Mouse (Mus musculus): ENCODE results near the gene Hist1h3c. TPM values are rescaled to one million over a fixed set of nuclear protein-coding genes. Genes with fewer than 3 reads are reported as not detected.

The Hist1h3c gene
- polyA plus RNA-seq, 1 experiment = 7.0 TPM

DNA sequence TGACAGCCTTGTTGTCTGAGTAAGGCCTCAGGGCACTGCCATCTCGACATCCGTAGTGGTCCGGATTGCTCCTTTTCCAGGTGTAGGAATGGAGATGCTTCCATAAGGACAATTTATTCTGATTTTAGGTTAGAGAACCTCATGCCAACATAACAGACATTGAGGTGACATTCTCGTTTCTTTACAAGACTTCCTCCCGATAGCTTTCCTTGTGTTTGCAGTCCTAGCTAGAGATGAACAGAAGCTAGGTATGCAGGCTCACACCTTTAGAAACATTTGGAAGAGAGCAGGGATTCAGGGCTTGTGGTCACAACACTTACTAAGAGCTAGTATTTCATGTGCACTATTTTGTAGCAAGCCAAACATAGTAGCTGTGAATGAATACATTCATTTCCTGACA lies 2.2 kb downstream of the Hist1h3c start:
- Histone ChIP-seq H3K4me3 (replicated peaks) (peak overlapping the region; percentile 68), H3K36me3 (ENCODE audit: control insufficient read depth) (peaks cover 5% of the 10 kb centered on the region), H3K9me3 (ENCODE audit: control insufficient read depth, low read length) (no peaks in the 10 kb centered on the region), H3K4me1 (ENCODE audit: control insufficient read depth) (peaks cover 50% of the 10 kb centered on the region), H3K27me3 (ENCODE audit: control insufficient read depth) (no peaks in the 10 kb centered on the region)
- TF ChIP-seq GATA1 (IDR thresholded peaks at IDR 0.05; ENCODE audit: low read length) (no peak), TAL1 (IDR thresholded peaks at IDR 0.05; ENCODE audit: low read length) (no peak)

DNA sequence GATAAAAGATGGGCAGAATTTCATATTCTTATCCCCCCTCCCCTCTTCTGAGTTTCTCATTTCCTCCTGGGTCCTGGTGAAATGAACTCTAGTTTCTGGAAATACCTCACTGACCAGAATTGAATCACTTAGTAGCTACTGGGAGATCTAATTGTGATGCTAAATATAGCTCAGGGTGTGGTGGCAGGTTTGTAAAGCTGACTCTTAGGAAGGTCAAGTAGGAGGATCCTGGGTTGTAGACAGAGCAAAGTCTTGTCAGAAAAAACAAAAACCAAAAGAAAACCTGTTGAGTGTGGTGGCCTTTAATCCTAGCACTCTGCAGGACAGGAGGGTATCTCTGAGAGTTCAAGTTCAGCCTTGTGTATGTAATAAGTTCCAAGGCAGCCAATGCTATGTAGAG lies 3.4 kb downstream of the Hist1h3c start:
- peaks cover 50% of the 10 kb centered on the region for H3K4me1 ChIP-seq (ENCODE audit: control insufficient read depth)
- no peaks in the 10 kb centered on the region for H3K27me3 ChIP-seq (ENCODE audit: control insufficient read depth)
- TF ChIP-seq GATA1 (IDR thresholded peaks at IDR 0.05; ENCODE audit: low read length) (no peak), TAL1 (IDR thresholded peaks at IDR 0.05; ENCODE audit: low read length) (no peak)
- peaks cover 5% of the 10 kb centered on the region for H3K36me3 ChIP-seq (ENCODE audit: control insufficient read depth)
- H3K4me3 ChIP-seq (replicated peaks) = peak overlapping the region; percentile 71
- H3K9me3 ChIP-seq (ENCODE audit: control insufficient read depth, low read length) = no peaks in the 10 kb centered on the region

DNA sequence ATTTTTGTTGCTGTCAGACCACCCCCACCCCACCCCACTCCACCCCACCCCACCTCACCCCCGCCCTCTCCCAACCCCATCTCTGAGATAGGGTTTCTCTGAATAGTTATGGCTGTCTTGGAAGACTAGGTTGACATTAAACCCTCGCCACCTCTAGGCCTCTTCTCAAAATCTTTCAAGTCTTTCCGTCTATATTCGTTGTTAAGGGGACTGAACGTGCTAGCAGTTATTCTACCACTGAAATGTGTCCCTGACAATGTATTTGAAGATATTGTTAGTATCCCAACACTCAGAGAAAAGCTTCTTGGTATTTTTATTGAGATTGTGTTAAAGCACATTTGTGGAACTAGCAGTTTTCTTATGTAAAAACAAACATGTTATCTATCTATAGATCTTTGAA lies 4.5 kb downstream of the Hist1h3c start:
- Histone ChIP-seq H3K27me3 (ENCODE audit: control insufficient read depth) (no peaks in the 10 kb centered on the region), H3K9me3 (ENCODE audit: control insufficient read depth, low read length) (no peaks in the 10 kb centered on the region), H3K4me3 (replicated peaks) (peak overlapping the region; percentile 71), H3K36me3 (ENCODE audit: control insufficient read depth) (peaks cover 5% of the 10 kb centered on the region), H3K4me1 (ENCODE audit: control insufficient read depth) (peaks cover 47% of the 10 kb centered on the region)
- TF ChIP-seq TAL1 (IDR thresholded peaks at IDR 0.05; ENCODE audit: low read length) (no peak), GATA1 (IDR thresholded peaks at IDR 0.05; ENCODE audit: low read length) (no peak)

DNA sequence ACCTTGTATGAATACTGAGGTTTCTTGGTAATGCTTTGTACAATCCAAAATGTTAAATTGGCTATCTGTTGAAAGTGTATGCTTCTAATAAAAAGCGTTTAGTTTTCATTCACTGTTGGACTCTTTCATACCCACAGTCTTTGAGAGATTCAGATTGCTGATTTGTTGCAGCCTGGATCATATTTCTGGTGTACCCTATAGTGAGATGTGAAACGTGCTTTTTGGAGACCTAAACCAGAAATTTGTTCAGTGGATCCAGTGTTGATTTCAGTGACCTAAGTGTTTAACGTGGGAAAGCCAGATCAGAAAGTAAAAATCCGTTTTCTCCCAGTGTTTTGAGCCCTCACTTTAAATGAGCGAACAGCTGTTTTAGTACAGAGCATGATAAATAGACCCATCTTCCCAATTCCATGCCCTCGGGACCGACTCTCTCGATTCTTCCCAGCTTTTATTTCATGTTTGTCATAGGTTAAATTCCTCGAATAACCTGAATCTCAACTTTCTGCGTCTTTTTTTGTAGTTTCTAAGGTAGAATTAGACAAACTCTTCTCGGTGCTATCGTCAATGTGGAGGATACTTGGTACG lies 5.1 kb downstream of the Hist1h3c start:
- no peaks in the 10 kb centered on the region for H3K27me3 ChIP-seq (ENCODE audit: control insufficient read depth)
- H3K4me1 ChIP-seq (ENCODE audit: control insufficient read depth) = peaks cover 45% of the 10 kb centered on the region
- no peaks in the 10 kb centered on the region for H3K9me3 ChIP-seq (ENCODE audit: control insufficient read depth, low read length)
- TF ChIP-seq TAL1 (IDR thresholded peaks at IDR 0.05; ENCODE audit: low read length) (no peak), GATA1 (IDR thresholded peaks at IDR 0.05; ENCODE audit: low read length) (no peak)
- H3K4me3 ChIP-seq (replicated peaks) = peak overlapping the region; percentile 71
- H3K36me3 ChIP-seq (ENCODE audit: control insufficient read depth) = peaks cover 5% of the 10 kb centered on the region

DNA sequence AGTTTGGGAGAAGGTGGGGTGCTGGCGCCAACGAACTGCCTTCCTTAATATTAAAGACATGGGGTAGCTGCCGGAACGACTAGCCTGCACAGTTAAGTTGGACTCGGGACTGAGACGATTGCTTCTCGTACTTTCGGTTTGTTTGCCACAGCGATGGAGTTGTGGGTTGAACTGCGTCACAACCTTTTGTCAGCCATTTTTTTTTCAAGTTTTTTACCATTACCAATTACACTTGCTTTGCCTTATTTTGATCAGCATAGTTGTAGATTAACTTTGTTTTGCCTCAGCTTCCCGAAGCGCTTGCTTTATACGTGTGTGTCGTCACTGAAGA lies 5.5 kb downstream of the Hist1h3c start:
- Histone ChIP-seq H3K36me3 (ENCODE audit: control insufficient read depth) (peaks cover 5% of the 10 kb centered on the region), H3K4me1 (ENCODE audit: control insufficient read depth) (peaks cover 45% of the 10 kb centered on the region), H3K27me3 (ENCODE audit: control insufficient read depth) (no peaks in the 10 kb centered on the region), H3K4me3 (replicated peaks) (peak overlapping the region; percentile 71), H3K9me3 (ENCODE audit: control insufficient read depth, low read length) (no peaks in the 10 kb centered on the region)
- no peak for TF ChIP-seq GATA1 (IDR thresholded peaks at IDR 0.05; ENCODE audit: low read length)
- TF ChIP-seq TAL1 (IDR thresholded peaks at IDR 0.05; ENCODE audit: low read length) = no peak

DNA sequence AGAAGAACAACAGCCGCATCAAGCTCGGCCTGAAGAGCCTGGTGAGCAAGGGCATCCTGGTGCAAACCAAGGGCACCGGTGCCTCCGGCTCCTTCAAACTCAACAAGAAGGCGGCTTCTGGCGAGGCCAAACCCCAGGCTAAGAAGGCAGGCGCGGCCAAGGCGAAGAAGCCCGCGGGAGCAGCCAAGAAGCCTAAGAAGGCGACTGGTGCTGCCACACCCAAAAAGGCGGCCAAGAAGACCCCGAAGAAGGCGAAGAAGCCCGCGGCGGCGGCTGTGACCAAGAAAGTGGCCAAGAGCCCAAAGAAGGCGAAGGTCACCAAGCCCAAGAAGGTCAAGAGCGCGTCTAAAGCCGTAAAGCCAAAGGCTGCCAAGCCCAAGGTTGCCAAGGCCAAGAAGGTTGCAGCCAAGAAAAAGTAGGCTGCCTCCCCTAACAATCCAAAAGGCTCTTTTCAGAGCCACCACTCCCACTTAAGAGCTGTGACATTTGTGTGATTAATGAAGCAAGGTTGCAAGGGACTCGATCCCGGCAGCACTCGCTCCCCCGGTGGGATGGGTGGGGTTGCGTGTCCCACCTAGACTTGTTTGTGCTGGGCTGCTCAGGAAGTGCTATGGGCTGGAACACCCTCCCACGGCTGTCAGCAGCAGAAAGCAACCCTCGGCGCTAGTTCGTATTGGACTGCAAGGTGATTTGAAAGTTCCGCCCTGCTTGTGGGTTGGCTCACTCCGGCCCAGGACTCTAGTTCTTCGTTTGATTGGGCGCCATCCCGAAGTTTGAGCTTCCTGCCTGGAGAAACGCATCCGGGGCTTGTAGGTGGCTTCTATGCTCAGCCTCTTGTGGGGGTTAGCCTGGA lies 6.1 kb downstream of the Hist1h3c start:
- peaks cover 5% of the 10 kb centered on the region for H3K36me3 ChIP-seq (ENCODE audit: control insufficient read depth)
- peak overlapping the region; percentile 71 for H3K4me3 ChIP-seq (replicated peaks)
- H3K27me3 ChIP-seq (ENCODE audit: control insufficient read depth) = no peaks in the 10 kb centered on the region
- peaks cover 45% of the 10 kb centered on the region for H3K4me1 ChIP-seq (ENCODE audit: control insufficient read depth)
- H3K9me3 ChIP-seq (ENCODE audit: control insufficient read depth, low read length) = no peaks in the 10 kb centered on the region
- TF ChIP-seq TAL1 (IDR thresholded peaks at IDR 0.05; ENCODE audit: low read length) (no peak), GATA1 (IDR thresholded peaks at IDR 0.05; ENCODE audit: low read length) (no peak)

DNA sequence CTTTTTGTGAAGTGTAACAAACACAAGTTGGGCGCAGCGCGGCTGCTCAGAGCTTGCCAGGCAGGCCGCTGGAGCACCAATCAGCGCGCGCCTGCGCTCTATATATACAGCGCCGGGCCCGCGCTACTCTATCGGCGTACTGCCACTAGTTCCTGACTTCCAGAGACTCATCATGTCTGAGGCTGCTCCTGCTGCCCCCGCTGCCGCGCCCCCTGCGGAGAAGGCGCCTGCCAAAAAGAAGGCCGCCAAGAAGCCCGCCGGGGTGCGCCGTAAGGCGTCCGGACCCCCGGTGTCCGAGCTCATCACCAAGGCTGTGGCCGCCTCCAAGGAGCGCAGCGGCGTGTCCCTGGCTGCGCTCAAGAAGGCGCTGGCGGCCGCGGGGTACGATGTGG lies 6.7 kb downstream of the Hist1h3c start, which contains the start of gene Hist1h1c:
TSS of gene Hist1h1c (plus strand) at position 132 of the 392 bp plus-strand sequence.
- Histone ChIP-seq H3K4me1 (ENCODE audit: control insufficient read depth) (peaks cover 41% of the 10 kb centered on the region), H3K36me3 (ENCODE audit: control insufficient read depth) (peaks cover 5% of the 10 kb centered on the region), H3K9me3 (ENCODE audit: control insufficient read depth, low read length) (no peaks in the 10 kb centered on the region), H3K4me3 (replicated peaks) (peak within 1 kb of the TSS; percentile 71), H3K27me3 (ENCODE audit: control insufficient read depth) (no peaks in the 10 kb centered on the region)
- no peak for TF ChIP-seq TAL1 (IDR thresholded peaks at IDR 0.05; ENCODE audit: low read length)
- TF ChIP-seq GATA1 (IDR thresholded peaks at IDR 0.05; ENCODE audit: low read length) = no peak

DNA sequence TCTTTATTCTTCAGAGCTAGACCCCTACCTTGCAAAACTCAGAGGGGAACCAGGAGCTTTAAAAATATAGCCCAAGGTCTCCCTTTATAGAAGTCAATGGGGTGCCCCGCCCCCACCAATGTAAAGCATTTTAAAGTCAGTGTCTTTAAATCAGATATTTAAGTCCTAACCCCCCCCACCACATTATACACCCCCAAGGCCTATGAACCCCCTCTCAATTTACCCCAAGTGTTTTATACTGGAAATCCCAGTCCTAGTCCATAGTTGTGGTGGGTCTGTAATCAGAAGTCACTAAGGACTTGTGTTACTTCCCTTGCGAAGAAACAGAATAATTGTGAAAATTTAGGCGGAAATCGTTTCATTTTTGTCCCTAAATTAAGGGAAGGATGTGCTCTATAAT lies 7.4 kb downstream of the Hist1h3c start:
- H3K9me3 ChIP-seq (ENCODE audit: control insufficient read depth, low read length) = no peaks in the 10 kb centered on the region
- no peak for TF ChIP-seq TAL1 (IDR thresholded peaks at IDR 0.05; ENCODE audit: low read length)
- TF ChIP-seq GATA1 (IDR thresholded peaks at IDR 0.05; ENCODE audit: low read length) = no peak
- no peaks in the 10 kb centered on the region for H3K27me3 ChIP-seq (ENCODE audit: control insufficient read depth)
- H3K4me1 ChIP-seq (ENCODE audit: control insufficient read depth) = peaks cover 38% of the 10 kb centered on the region
- peak overlapping the region; percentile 71 for H3K4me3 ChIP-seq (replicated peaks)
- H3K36me3 ChIP-seq (ENCODE audit: control insufficient read depth) = peaks cover 1% of the 10 kb centered on the region

DNA sequence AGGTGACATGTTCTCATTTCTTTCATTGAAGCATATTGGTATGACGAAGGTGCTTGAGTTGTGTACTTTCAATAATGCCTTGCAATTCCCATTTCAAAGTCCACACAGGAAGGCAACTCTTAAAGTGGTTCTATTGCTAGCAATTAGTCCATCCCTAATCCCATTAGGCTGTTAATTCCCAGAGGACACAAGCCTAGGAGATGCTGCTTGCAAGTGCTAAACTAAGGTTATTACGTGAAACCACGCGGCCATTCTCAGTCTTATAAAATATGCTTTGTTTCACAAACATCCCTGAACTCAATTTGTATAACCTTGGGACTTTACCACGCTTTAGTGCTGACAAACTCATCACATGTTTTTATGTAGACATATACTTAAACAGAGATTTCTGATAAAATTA lies 8.3 kb downstream of the Hist1h3c start:
- H3K27me3 ChIP-seq (ENCODE audit: control insufficient read depth) = no peaks in the 10 kb centered on the region
- TF ChIP-seq GATA1 (IDR thresholded peaks at IDR 0.05; ENCODE audit: low read length) (no peak), TAL1 (IDR thresholded peaks at IDR 0.05; ENCODE audit: low read length) (no peak)
- no peaks in the 10 kb centered on the region; the same call in 1 of the 2 replicates for H3K36me3 ChIP-seq (ENCODE audit: control insufficient read depth)
- H3K4me1 ChIP-seq (ENCODE audit: control insufficient read depth) = peaks cover 31% of the 10 kb centered on the region
- H3K4me3 ChIP-seq (replicated peaks) = no peak overlapping the region
- no peaks in the 10 kb centered on the region for H3K9me3 ChIP-seq (ENCODE audit: control insufficient read depth, low read length)

Measured in erythroblast, embryonic 14.5 days (primary cell).